Mouse (Mus musculus): Measurements from ENCODE around the gene Rexo2. TPM values are rescaled to one million over a fixed set of nuclear protein-coding genes. Genes with fewer than 3 reads are reported as not detected.

The Rexo2 gene
- polyA plus RNA-seq, 1 experiment, result 51.0 TPM

DNA sequence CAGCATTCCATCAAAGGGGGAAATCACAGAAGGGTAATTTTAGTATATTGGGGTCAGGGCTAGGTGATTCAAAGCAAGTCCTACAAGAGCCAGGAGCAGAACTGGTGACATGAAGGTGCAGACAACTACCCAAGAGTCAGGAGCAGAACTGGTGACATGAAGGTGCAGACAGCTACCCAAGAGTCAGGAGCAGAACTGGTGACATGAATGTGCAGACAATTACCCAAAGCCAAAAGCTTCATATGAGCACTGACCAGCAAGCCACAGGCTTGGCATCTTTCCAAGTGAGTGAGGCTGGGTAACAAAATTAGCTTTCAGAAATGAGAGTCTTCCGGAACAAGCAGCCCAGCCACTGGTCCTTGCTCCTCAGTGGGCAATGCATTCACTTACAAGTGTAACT is 34.9 kb upstream of the Rexo2 start:
- 35% methylated on average over 1 of the region's 1 CpGs for WGBS
- Histone ChIP-seq H3K27me3 (ENCODE audit: control insufficient read depth, insufficient read depth, low read length) (no peaks in the 10 kb centered on the region), H3K4me3 (ENCODE audit: control insufficient read depth, insufficient read depth, low read length) (no peak overlapping the region), H3K27ac (ENCODE audit: control insufficient read depth, insufficient read depth, low read length) (no peak overlapping the region), H3K36me3 (ENCODE audit: control insufficient read depth, insufficient read depth, low read length) (no peaks in the 10 kb centered on the region), H3K4me1 (replicated peaks; ENCODE audit: control insufficient read depth, insufficient read depth, low read length) (no peaks in the 10 kb centered on the region)
- DNase-seq, result no peak
- TF ChIP-seq POLR2A (IDR thresholded peaks at IDR 0.05; ENCODE audit: control insufficient read depth, extremely low read depth, insufficient read depth, low read length, poor library complexity), result no peak
- TF ChIP-seq CTCF (IDR thresholded peaks at IDR 0.05; ENCODE audit: borderline replicate concordance, control insufficient read depth, extremely low read depth, insufficient read depth, low read length, poor library complexity), result no peak

DNA sequence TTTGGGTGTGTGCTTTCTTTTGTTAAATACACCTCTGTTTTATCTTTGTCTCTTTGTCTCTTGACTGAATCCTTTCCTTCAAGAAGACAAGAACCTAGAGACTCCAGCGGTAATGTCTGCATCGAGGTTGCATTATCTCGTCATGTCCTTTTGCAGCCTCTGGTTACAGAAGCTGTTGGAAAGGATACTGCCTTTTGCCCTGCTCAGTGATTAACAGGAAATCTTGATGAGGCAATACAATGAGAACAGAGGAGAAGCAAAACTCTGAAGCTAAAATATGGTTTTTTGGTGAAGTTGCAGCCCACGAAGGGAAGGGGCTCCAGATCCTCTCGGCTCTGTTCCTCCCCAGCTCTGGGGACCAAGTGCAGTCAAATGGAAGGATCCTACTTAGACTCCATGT is 29.7 kb upstream of the Rexo2 start:
- no peak for DNase-seq
- no peak overlapping the region for H3K4me3 ChIP-seq (ENCODE audit: control insufficient read depth, insufficient read depth, low read length)
- H3K27ac ChIP-seq (ENCODE audit: control insufficient read depth, insufficient read depth, low read length), result no peak overlapping the region
- 89% methylated on average over 5 of the region's 5 CpGs for WGBS
- H3K4me1 ChIP-seq (replicated peaks; ENCODE audit: control insufficient read depth, insufficient read depth, low read length), result no peaks in the 10 kb centered on the region
- no peaks in the 10 kb centered on the region for H3K27me3 ChIP-seq (ENCODE audit: control insufficient read depth, insufficient read depth, low read length)
- TF ChIP-seq CTCF (IDR thresholded peaks at IDR 0.05; ENCODE audit: borderline replicate concordance, control insufficient read depth, extremely low read depth, insufficient read depth, low read length, poor library complexity) (no peak), POLR2A (IDR thresholded peaks at IDR 0.05; ENCODE audit: control insufficient read depth, extremely low read depth, insufficient read depth, low read length, poor library complexity) (no peak)
- no peaks in the 10 kb centered on the region for H3K36me3 ChIP-seq (ENCODE audit: control insufficient read depth, insufficient read depth, low read length)

- no peaks in the 10 kb centered on the region for H3K4me1 ChIP-seq (replicated peaks; ENCODE audit: control insufficient read depth, insufficient read depth, low read length)
- WGBS, result 88% methylated on average over 8 of the region's 8 CpGs
- no peak overlapping the region for H3K4me3 ChIP-seq (ENCODE audit: control insufficient read depth, insufficient read depth, low read length)
- no peaks in the 10 kb centered on the region for H3K27me3 ChIP-seq (ENCODE audit: control insufficient read depth, insufficient read depth, low read length)
- H3K36me3 ChIP-seq (ENCODE audit: control insufficient read depth, insufficient read depth, low read length), result no peaks in the 10 kb centered on the region
- no peak for DNase-seq
- TF ChIP-seq POLR2A (IDR thresholded peaks at IDR 0.05; ENCODE audit: control insufficient read depth, extremely low read depth, insufficient read depth, low read length, poor library complexity) (no peak), CTCF (IDR thresholded peaks at IDR 0.05; ENCODE audit: borderline replicate concordance, control insufficient read depth, extremely low read depth, insufficient read depth, low read length, poor library complexity) (no peak)
- no peak overlapping the region for H3K27ac ChIP-seq (ENCODE audit: control insufficient read depth, insufficient read depth, low read length)
Observed at GRCm38 (mm10) chr9:48504741-48505365, 24.4 kb upstream of the Rexo2 start.

GRCm38 (mm10) chr9:48503001-48503400 is 22.6 kb upstream of the Rexo2 start:
- no peaks in the 10 kb centered on the region for H3K36me3 ChIP-seq (ENCODE audit: control insufficient read depth, insufficient read depth, low read length)
- no peak overlapping the region for H3K27ac ChIP-seq (ENCODE audit: control insufficient read depth, insufficient read depth, low read length)
- H3K27me3 ChIP-seq (ENCODE audit: control insufficient read depth, insufficient read depth, low read length), result no peaks in the 10 kb centered on the region
- DNase-seq, result no peak
- TF ChIP-seq CTCF (IDR thresholded peaks at IDR 0.05; ENCODE audit: borderline replicate concordance, control insufficient read depth, extremely low read depth, insufficient read depth, low read length, poor library complexity), result no peak
- H3K4me3 ChIP-seq (ENCODE audit: control insufficient read depth, insufficient read depth, low read length), result no peak overlapping the region
- H3K4me1 ChIP-seq (replicated peaks; ENCODE audit: control insufficient read depth, insufficient read depth, low read length), result no peaks in the 10 kb centered on the region
- 83% methylated on average over 2 of the region's 2 CpGs for WGBS

DNA sequence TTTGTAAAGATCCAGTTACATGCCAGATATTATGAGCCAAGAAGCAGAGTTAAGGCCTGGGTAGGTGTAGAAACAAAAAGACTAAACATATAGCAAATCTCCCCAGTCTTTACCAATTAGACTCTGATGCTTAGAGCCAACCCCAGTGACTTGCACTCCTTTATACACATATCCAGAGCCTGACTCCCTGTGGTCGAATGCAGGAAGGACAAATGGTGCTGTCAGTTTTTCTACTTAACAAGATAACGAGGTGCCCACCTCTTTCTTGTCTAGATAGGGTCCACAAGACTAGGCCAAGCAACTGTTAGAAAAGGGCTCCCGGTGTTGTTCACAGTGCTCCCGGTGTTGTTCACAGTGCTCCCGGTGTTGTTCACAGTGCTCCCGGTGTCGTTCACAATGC is 20.8 kb upstream of the Rexo2 start:
- 89% methylated on average over 7 of the region's 7 CpGs for WGBS
- TF ChIP-seq CTCF (IDR thresholded peaks at IDR 0.05; ENCODE audit: borderline replicate concordance, control insufficient read depth, extremely low read depth, insufficient read depth, low read length, poor library complexity), result no peak

DNA sequence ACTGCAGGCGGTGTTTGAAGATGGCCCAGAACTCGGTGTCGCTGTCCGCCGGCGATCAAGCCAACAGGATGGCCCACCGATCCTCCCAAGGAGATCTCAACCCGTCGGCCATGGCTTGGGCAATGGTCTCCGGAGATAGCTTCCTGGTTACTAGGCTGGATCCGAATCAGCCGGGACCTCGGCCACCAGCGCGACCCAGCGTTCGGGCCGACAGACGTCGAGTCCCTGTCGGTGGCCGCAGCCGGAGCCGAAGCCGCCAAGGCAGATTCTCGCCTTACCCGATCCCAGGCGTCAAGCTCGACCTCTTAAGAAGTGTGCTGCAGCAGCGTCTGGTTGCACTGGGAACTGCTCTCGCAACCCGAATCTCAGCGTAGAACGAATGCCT is 15.1 kb upstream of the Rexo2 start:
- DNase-seq, result no peak

More for the DNA sequence above, 20.8 kb upstream of the Rexo2 start:
- Histone ChIP-seq H3K36me3 (ENCODE audit: control insufficient read depth, insufficient read depth, low read length) (no peaks in the 10 kb centered on the region), H3K27me3 (ENCODE audit: control insufficient read depth, insufficient read depth, low read length) (no peaks in the 10 kb centered on the region), H3K4me3 (ENCODE audit: control insufficient read depth, insufficient read depth, low read length) (no peak overlapping the region), H3K4me1 (replicated peaks; ENCODE audit: control insufficient read depth, insufficient read depth, low read length) (peaks cover under 1% of the 10 kb centered on the region), H3K27ac (ENCODE audit: control insufficient read depth, insufficient read depth, low read length) (no peak overlapping the region)
- DNase-seq, result no peak

More for the DNA sequence above, 15.1 kb upstream of the Rexo2 start:
- Histone ChIP-seq H3K4me3 (ENCODE audit: control insufficient read depth, insufficient read depth, low read length) (peak overlapping the region; percentile 76), H3K27me3 (ENCODE audit: control insufficient read depth, insufficient read depth, low read length) (no peaks in the 10 kb centered on the region), H3K4me1 (replicated peaks; ENCODE audit: control insufficient read depth, insufficient read depth, low read length) (peaks cover 9% of the 10 kb centered on the region), H3K36me3 (ENCODE audit: control insufficient read depth, insufficient read depth, low read length) (peaks cover 28% of the 10 kb centered on the region), H3K27ac (ENCODE audit: control insufficient read depth, insufficient read depth, low read length) (peak overlapping the region; percentile 30)
- 11% methylated on average over 34 of the region's 34 CpGs for WGBS
- TF ChIP-seq CTCF (IDR thresholded peaks at IDR 0.05; ENCODE audit: borderline replicate concordance, control insufficient read depth, extremely low read depth, insufficient read depth, low read length, poor library complexity) (0 out of 2 replicates have a peak, but pooled peaks have one; percentile 9), POLR2A (IDR thresholded peaks at IDR 0.05; ENCODE audit: control insufficient read depth, extremely low read depth, insufficient read depth, low read length, poor library complexity) (no peak)

All from thymus, adult 2 months (tissue).